Mouse (Mus musculus) liver, embryonic 14.5 days (tissue): Measurements from ENCODE around the gene Zdhhc6.

ENCODE experiments used
- CTCF ChIP-seq: IDR thresholded peaks from 2 replicates; pipeline ENCODE4 v1.5.1; 2016; ENCODE audit warnings: antibody characterized with exemption, low read depth, control low read depth
- EP300 ChIP-seq: IDR thresholded peaks from 2 replicates; pipeline ENCODE4 v1.6.1; 2016; ENCODE audit warnings: antibody characterized with exemption, low read depth

DNA sequence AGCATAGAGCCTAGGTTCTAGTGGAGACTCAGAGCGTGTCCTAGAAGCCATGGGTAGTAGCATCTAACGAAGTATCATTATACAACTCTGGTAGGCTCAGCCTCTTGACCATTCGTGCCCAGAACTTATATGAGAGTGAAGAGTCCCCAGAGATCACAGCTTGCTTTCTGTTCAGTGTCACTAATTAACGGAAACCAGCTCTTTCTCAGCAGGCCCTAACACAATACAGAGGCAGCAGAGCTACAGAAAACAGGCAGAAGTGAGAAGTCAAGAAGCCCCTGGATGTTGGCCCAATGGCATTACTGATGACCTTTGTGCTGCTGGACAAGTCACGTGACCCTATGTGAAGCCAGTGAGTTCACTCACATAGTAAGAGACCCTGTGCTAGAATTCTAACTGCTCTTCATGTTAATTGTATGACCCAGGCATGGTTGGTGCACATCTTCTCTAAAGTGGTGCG is 74.6 kb downstream of the Zdhhc6 start, which contains the start of gene Gucy2g:
- TF ChIP-seq CTCF, result no peak
- TF ChIP-seq EP300, result no peak
